Mouse (Mus musculus): ENCODE measurements at regions not wholly inside any gene's neighbourhood (a gene's known extent, or its start where the extent isn't known, plus 50 kb on each side); places are given as distances from the start of the nearest gene placed in this dataset.
"Not testable (repeated sequence)": the region's sequence is repeated elsewhere in the genome, so short reads cannot be mapped to it uniquely, and the experiment has no call there.

- no peak for DNase-seq (ENCODE audit: low spot score)
These were observed 694.0 kb downstream of the Trib2 start for GRCm38 (mm10) chr12:15122586-15123212.

- no peak for DNase-seq (ENCODE audit: low spot score)
These were observed 701.2 kb downstream of the Trib2 start for GRCm38 (mm10) chr12:15115556-15115955.

- no peak for DNase-seq (ENCODE audit: low spot score)
These were observed 701.9 kb downstream of the Trib2 start for GRCm38 (mm10) chr12:15114793-15115192.

- DNase-seq (ENCODE audit: low spot score), result no peak
These were observed 705.7 kb downstream of the Trib2 start for GRCm38 (mm10) chr12:15111049-15111448.

- no peak for DNase-seq (ENCODE audit: low spot score)
These were observed 711.8 kb downstream of the Trib2 start for GRCm38 (mm10) chr12:15104876-15105275.

GRCm38 (mm10) chr12:15078615-15079014, 738.1 kb downstream of the Trib2 start:
- DNase-seq (ENCODE audit: low spot score), result no peak

- no peak for DNase-seq (ENCODE audit: low spot score)
These were observed 752.4 kb downstream of the Trib2 start for GRCm38 (mm10) chr12:15064351-15064750.

GRCm38 (mm10) chr12:15051387-15051786, 765.3 kb downstream of the Trib2 start:
- no peak for DNase-seq (ENCODE audit: low spot score)

GRCm38 (mm10) chr12:15043264-15043663, 773.5 kb downstream of the Trib2 start:
- DNase-seq (ENCODE audit: low spot score), result no peak

GRCm38 (mm10) chr12:15011091-15011490, 805.6 kb downstream of the Trib2 start:
- DNase-seq (ENCODE audit: low spot score), result no peak

- DNase-seq (ENCODE audit: low spot score), result not testable (repeated sequence)
These were observed 814.3 kb downstream of the Trib2 start for GRCm38 (mm10) chr12:15002401-15002800.

Measured in urinary bladder, adult 2 months (tissue).